Mouse (Mus musculus): ENCODE results near the gene Chrm3. TPM values are rescaled to one million over a fixed set of nuclear protein-coding genes. Genes with fewer than 3 reads are reported as not detected.

Gene Chrm3
- polyA plus RNA-seq, 1 experiment from 2014 or later: 0.53 TPM

DNA sequence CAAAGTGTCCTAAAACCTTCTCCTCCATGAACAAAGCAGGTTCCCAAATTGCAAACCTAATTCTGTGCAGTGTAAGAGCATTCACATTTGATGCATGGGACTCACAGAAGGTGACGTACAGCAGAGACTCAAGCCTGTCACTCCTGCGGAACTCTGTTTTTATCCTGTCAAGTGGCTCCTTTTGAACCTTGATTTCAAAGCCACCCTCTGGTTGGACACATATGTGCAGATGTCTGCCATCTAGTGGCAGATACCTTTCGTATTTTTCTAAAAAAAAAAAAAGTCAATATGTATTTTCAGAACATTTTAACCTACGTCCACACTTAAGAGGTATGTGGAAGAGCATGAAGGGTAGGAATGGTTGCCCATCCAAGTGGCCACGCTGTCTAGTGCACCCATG is 16.3 kb downstream of the Chrm3 start:
- no peaks in the 10 kb centered on the region for H3K27me3 ChIP-seq (ENCODE audit: control insufficient read depth, insufficient read depth, low read length)
- ATAC-seq (replicated peaks; ENCODE audit: insufficient number of reproducible peaks, low FRiP score, low TSS enrichment, low read depth): no peak
- WGBS: 69% methylated on average over 5 of the region's 5 CpGs

DNA sequence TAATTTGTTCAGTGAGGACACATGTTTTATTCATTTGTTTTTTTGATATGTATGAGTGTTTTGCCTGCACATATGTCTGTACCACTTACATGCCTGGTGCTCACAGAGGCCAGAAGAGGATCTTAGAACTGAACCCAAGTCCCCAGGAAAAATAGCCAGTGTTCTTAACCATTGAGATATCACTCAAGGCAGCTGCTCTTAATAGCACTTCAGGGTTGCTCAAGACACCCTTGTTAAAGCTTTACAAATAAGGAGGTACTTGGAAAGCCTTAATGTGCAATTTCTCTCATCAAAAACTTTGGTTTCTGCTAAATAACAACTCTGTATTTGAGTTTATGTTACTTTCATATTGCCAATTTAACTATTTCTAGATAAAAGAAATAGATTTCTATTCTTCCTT is 25.1 kb downstream of the Chrm3 start:
- H3K36me3 ChIP-seq (replicated peaks; ENCODE audit: control insufficient read depth, insufficient read depth, low read depth, low read length): no peaks in the 10 kb centered on the region
- no peaks in the 10 kb centered on the region for H3K9me3 ChIP-seq (replicated peaks; ENCODE audit: control insufficient read depth, low read length)
- no peaks in the 10 kb centered on the region for H3K27me3 ChIP-seq (ENCODE audit: control insufficient read depth, insufficient read depth, low read length)
- no peak overlapping the region for H3K27ac ChIP-seq (replicated peaks; ENCODE audit: low read depth, low read length)
- no peak overlapping the region for H3K4me3 ChIP-seq (ENCODE audit: low read depth, low read length)
- H3K9ac ChIP-seq (replicated peaks; ENCODE audit: low read length): no peak overlapping the region
- no peak for DNase-seq (ENCODE audit: low spot score)
- ATAC-seq (replicated peaks; ENCODE audit: insufficient number of reproducible peaks, low FRiP score, low TSS enrichment, low read depth): no peak
- no peaks in the 10 kb centered on the region for H3K4me1 ChIP-seq (ENCODE audit: control insufficient read depth, insufficient read depth, low read length)
- no peak overlapping the region for H3K4me2 ChIP-seq (ENCODE audit: low read depth, low read length)

More for the DNA sequence above, 16.3 kb downstream of the Chrm3 start:
- no peaks in the 10 kb centered on the region for H3K36me3 ChIP-seq (replicated peaks; ENCODE audit: control insufficient read depth, insufficient read depth, low read depth, low read length)
- H3K27ac ChIP-seq (replicated peaks; ENCODE audit: low read depth, low read length): no peak overlapping the region
- H3K4me2 ChIP-seq (ENCODE audit: low read depth, low read length): no peak overlapping the region
- DNase-seq (ENCODE audit: low spot score): no peak
- H3K9ac ChIP-seq (replicated peaks; ENCODE audit: low read length): no peak overlapping the region
- no peaks in the 10 kb centered on the region for H3K9me3 ChIP-seq (replicated peaks; ENCODE audit: control insufficient read depth, low read length)
- no peaks in the 10 kb centered on the region for H3K4me1 ChIP-seq (ENCODE audit: control insufficient read depth, insufficient read depth, low read length)
- H3K4me3 ChIP-seq (ENCODE audit: low read depth, low read length): no peak overlapping the region

DNA sequence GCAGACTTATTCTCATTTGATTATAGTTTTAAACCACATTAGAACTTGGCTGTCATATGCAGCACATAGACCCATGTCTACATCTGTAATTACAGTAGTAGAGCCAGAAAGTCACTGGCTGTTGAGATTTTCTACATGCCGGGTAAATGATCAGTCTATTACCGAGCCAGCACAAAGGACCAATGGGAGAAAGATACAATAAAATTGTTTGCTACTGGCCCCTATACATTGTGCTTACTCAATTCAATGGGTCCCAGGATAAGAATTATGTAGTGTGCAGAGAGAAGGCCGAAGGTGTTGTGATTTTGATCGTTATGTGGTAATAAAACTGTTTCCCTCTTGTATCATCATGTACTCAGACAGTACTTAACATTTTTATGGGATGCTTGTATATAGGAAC is 27.9 kb downstream of the Chrm3 start:
- ATAC-seq (replicated peaks; ENCODE audit: insufficient number of reproducible peaks, low FRiP score, low TSS enrichment, low read depth) (no peak), DNase-seq (ENCODE audit: low spot score) (no peak)
- Histone ChIP-seq H3K9ac (replicated peaks; ENCODE audit: low read length) (no peak overlapping the region), H3K36me3 (replicated peaks; ENCODE audit: control insufficient read depth, insufficient read depth, low read depth, low read length) (no peaks in the 10 kb centered on the region), H3K9me3 (replicated peaks; ENCODE audit: control insufficient read depth, low read length) (no peaks in the 10 kb centered on the region), H3K4me1 (ENCODE audit: control insufficient read depth, insufficient read depth, low read length) (no peaks in the 10 kb centered on the region), H3K4me3 (ENCODE audit: low read depth, low read length) (no peak overlapping the region), H3K4me2 (ENCODE audit: low read depth, low read length) (no peak overlapping the region), H3K27me3 (ENCODE audit: control insufficient read depth, insufficient read depth, low read length) (no peaks in the 10 kb centered on the region), H3K27ac (replicated peaks; ENCODE audit: low read depth, low read length) (no peak overlapping the region)
- WGBS: 90% methylated on average over 4 of the region's 4 CpGs

DNA sequence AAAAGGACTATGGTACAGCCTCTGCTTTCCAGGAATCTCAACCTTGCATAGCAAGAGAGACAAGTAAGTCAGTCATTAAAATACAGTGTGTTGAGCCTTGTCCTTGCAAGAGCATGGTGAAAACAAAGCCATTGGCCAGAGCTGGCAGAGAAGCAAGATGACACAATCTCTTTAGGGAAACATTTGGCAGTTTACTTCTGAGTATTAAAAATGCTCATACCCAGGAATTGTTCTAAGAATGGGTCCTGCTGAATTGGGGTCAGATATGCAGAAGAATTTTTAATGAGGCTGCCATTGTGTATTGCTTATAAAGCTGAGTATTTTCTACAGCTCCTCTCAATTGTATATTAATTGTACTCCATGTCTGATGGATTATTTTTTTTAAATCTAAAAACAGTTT is 50.8 kb downstream of the Chrm3 start:
- Histone ChIP-seq H3K36me3 (replicated peaks; ENCODE audit: control insufficient read depth, insufficient read depth, low read depth, low read length) (no peaks in the 10 kb centered on the region), H3K4me1 (ENCODE audit: control insufficient read depth, insufficient read depth, low read length) (no peaks in the 10 kb centered on the region), H3K9me3 (replicated peaks; ENCODE audit: control insufficient read depth, low read length) (no peaks in the 10 kb centered on the region), H3K9ac (replicated peaks; ENCODE audit: low read length) (no peak overlapping the region), H3K4me2 (ENCODE audit: low read depth, low read length) (no peak overlapping the region), H3K27ac (replicated peaks; ENCODE audit: low read depth, low read length) (no peak overlapping the region), H3K4me3 (ENCODE audit: low read depth, low read length) (no peak overlapping the region), H3K27me3 (ENCODE audit: control insufficient read depth, insufficient read depth, low read length) (no peaks in the 10 kb centered on the region)
- no peak for DNase-seq (ENCODE audit: low spot score)
- ATAC-seq (replicated peaks; ENCODE audit: insufficient number of reproducible peaks, low FRiP score, low TSS enrichment, low read depth): no peak

DNA sequence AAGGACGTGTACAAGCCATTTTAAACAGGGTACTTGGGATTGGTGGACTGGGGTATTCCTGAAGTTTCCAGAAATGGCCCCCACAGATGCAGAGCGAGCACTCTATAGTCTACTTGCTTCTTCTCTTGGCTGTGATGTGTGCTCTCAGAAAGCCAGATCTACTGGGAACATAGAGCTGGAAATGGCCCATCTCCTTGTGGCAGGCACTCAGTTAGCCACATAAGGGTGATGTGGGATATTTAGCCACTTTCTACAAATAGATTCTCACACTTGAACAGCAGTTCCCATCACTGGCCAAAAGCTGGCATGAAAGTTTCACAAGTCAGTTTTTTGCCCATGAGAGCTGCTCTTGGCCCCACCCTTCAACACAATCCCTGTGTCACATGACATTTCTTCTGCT is 65.5 kb downstream of the Chrm3 start:
- ATAC-seq (replicated peaks; ENCODE audit: insufficient number of reproducible peaks, low FRiP score, low TSS enrichment, low read depth): no peak
- no peaks in the 10 kb centered on the region for H3K36me3 ChIP-seq (replicated peaks; ENCODE audit: control insufficient read depth, insufficient read depth, low read depth, low read length)
- no peak for DNase-seq (ENCODE audit: low spot score)
- no peaks in the 10 kb centered on the region for H3K9me3 ChIP-seq (replicated peaks; ENCODE audit: control insufficient read depth, low read length)
- WGBS: 67% methylated on average over 2 of the region's 2 CpGs
- H3K4me3 ChIP-seq (ENCODE audit: low read depth, low read length): no peak overlapping the region
- H3K4me1 ChIP-seq (ENCODE audit: control insufficient read depth, insufficient read depth, low read length): no peaks in the 10 kb centered on the region
- no peak overlapping the region for H3K4me2 ChIP-seq (ENCODE audit: low read depth, low read length)
- no peak overlapping the region for H3K9ac ChIP-seq (replicated peaks; ENCODE audit: low read length)
- H3K27ac ChIP-seq (replicated peaks; ENCODE audit: low read depth, low read length): no peak overlapping the region
- no peaks in the 10 kb centered on the region for H3K27me3 ChIP-seq (ENCODE audit: control insufficient read depth, insufficient read depth, low read length)

DNA sequence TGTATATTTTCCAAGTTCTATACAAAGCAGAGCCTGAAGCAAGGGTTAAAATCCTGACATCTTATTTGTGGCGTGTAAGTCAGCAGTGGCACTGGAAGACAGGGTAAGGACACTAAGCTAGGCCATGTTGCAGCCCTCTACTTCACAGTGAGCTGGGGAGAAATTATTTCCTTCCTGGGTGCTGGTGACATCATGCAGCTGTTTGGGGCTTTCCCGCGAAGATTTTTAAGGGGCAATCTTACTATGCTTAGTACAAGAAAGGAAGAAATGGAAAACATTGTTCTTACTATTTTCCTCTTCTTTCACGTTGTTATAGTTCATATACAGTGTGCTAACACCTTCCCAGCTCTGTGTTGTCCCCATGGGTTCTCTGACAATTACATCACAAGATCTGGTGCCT is 76.3 kb downstream of the Chrm3 start:
- Histone ChIP-seq H3K27ac (replicated peaks; ENCODE audit: low read depth, low read length) (no peak overlapping the region), H3K27me3 (ENCODE audit: control insufficient read depth, insufficient read depth, low read length) (no peaks in the 10 kb centered on the region), H3K4me3 (ENCODE audit: low read depth, low read length) (no peak overlapping the region), H3K9ac (replicated peaks; ENCODE audit: low read length) (no peak overlapping the region), H3K36me3 (replicated peaks; ENCODE audit: control insufficient read depth, insufficient read depth, low read depth, low read length) (no peaks in the 10 kb centered on the region), H3K9me3 (replicated peaks; ENCODE audit: control insufficient read depth, low read length) (no peaks in the 10 kb centered on the region), H3K4me1 (ENCODE audit: control insufficient read depth, insufficient read depth, low read length) (no peaks in the 10 kb centered on the region), H3K4me2 (ENCODE audit: low read depth, low read length) (no peak overlapping the region)
- ATAC-seq (replicated peaks; ENCODE audit: insufficient number of reproducible peaks, low FRiP score, low TSS enrichment, low read depth) (no peak), DNase-seq (ENCODE audit: low spot score) (no peak)
- 81% methylated on average over 4 of the region's 4 CpGs for WGBS

DNA sequence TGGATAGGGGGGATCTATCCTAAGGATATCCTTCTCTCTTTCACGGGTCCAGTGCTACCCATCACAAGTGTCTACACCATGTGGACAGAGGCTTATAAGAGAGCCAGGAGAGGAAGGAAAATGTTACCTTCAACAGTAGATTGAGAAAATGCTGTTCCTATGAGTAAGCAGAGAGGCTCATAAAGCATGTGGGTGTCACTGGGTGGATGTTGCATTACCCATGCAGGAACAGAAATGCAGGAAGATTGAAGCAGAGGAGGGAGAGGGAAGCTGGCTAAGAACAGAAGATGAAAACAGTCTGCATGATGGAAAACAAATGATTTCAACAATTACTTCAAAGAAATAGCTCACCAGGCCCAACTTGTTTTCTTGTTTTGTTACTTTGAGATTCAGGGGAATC is 85.7 kb downstream of the Chrm3 start:
- Histone ChIP-seq H3K27ac (replicated peaks; ENCODE audit: low read depth, low read length) (no peak overlapping the region), H3K9me3 (replicated peaks; ENCODE audit: control insufficient read depth, low read length) (no peaks in the 10 kb centered on the region), H3K4me3 (ENCODE audit: low read depth, low read length) (no peak overlapping the region), H3K27me3 (ENCODE audit: control insufficient read depth, insufficient read depth, low read length) (no peaks in the 10 kb centered on the region), H3K4me1 (ENCODE audit: control insufficient read depth, insufficient read depth, low read length) (no peaks in the 10 kb centered on the region), H3K4me2 (ENCODE audit: low read depth, low read length) (no peak overlapping the region), H3K9ac (replicated peaks; ENCODE audit: low read length) (no peak overlapping the region), H3K36me3 (replicated peaks; ENCODE audit: control insufficient read depth, insufficient read depth, low read depth, low read length) (no peaks in the 10 kb centered on the region)
- WGBS: 62% methylated on average over 1 of the region's 1 CpGs
- DNase-seq (ENCODE audit: low spot score) (no peak), ATAC-seq (replicated peaks; ENCODE audit: insufficient number of reproducible peaks, low FRiP score, low TSS enrichment, low read depth) (no peak)

DNA sequence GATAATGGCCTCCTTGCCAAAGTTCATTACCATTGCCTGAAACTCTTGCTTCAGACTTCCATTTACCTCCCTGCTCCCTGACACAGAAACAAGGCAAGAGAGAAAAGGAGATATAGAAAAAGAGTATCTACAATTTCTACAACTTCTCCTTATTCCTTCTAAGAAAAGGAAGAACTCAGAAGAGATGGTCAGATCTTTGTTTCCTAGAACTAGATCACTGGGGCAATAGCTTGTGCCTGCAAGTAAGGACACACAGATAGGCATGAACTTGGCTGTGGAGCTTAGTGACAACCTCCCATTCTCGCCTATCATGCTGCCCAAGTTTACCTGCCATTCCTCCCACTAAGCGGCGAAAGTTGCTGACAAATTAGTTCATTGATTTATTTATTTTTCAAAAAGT is 96.9 kb downstream of the Chrm3 start:
- ATAC-seq (replicated peaks; ENCODE audit: insufficient number of reproducible peaks, low FRiP score, low TSS enrichment, low read depth): no peak

DNA sequence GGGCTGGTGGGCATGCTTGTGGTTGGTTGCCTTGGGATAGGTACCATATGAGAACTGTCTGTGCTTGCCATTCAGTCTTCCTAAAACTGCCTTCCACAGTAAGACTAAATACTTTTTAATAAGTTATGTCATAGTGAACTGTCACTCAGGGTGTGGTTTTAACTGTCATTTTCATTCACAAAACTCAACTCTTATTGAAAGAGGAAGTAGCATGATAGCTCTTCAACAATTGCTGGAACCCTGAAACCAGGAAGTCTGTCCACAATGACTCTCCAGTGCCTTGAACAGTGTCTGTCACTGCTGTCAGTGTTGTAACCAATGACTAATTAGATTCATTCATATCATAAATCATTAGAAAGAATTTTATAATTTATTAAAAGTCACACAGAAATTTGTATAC is 107.6 kb downstream of the Chrm3 start:
- Histone ChIP-seq H3K9ac (replicated peaks; ENCODE audit: low read length) (no peak overlapping the region), H3K36me3 (replicated peaks; ENCODE audit: control insufficient read depth, insufficient read depth, low read depth, low read length) (no peaks in the 10 kb centered on the region), H3K9me3 (replicated peaks; ENCODE audit: control insufficient read depth, low read length) (no peaks in the 10 kb centered on the region), H3K4me2 (ENCODE audit: low read depth, low read length) (no peak overlapping the region), H3K27me3 (ENCODE audit: control insufficient read depth, insufficient read depth, low read length) (no peaks in the 10 kb centered on the region), H3K4me3 (ENCODE audit: low read depth, low read length) (no peak overlapping the region), H3K4me1 (ENCODE audit: control insufficient read depth, insufficient read depth, low read length) (no peaks in the 10 kb centered on the region), H3K27ac (replicated peaks; ENCODE audit: low read depth, low read length) (no peak overlapping the region)
- DNase-seq (ENCODE audit: low spot score): no peak
- ATAC-seq (replicated peaks; ENCODE audit: insufficient number of reproducible peaks, low FRiP score, low TSS enrichment, low read depth): no peak

More for the DNA sequence above, 96.9 kb downstream of the Chrm3 start:
- Histone ChIP-seq H3K4me3 (ENCODE audit: low read depth, low read length) (no peak overlapping the region), H3K36me3 (replicated peaks; ENCODE audit: control insufficient read depth, insufficient read depth, low read depth, low read length) (no peaks in the 10 kb centered on the region), H3K9me3 (replicated peaks; ENCODE audit: control insufficient read depth, low read length) (no peaks in the 10 kb centered on the region), H3K27me3 (ENCODE audit: control insufficient read depth, insufficient read depth, low read length) (no peaks in the 10 kb centered on the region), H3K27ac (replicated peaks; ENCODE audit: low read depth, low read length) (no peak overlapping the region), H3K4me1 (ENCODE audit: control insufficient read depth, insufficient read depth, low read length) (no peaks in the 10 kb centered on the region), H3K9ac (replicated peaks; ENCODE audit: low read length) (no peak overlapping the region), H3K4me2 (ENCODE audit: low read depth, low read length) (no peak overlapping the region)
- DNase-seq (ENCODE audit: low spot score): no peak
- 81% methylated on average over 3 of the region's 3 CpGs for WGBS
